Mouse (Mus musculus) heart, adult 2 months (tissue): ENCODE data around the gene Pttg1ip. TPM values are rescaled to one million over a fixed set of nuclear protein-coding genes. Genes with fewer than 3 reads are reported as not detected.
A peak's percentile ranks its signal among the peaks of the same experiment; 100 is the strongest.

Experiments used
- DNase-seq, 2 experiments: peaks; one replicate each; pipeline ENCODE4 v3.0.0; 2021
- H3K27ac ChIP-seq: fragments of 200-600 bp; 2 replicates; pipeline ENCODE4 v1.8.1; 2022
- H3K27me3 ChIP-seq: fragments of 200-500 bp; 2 replicates; pipeline ENCODE4 v1.6.1; 2012; ENCODE audit warnings: mild to moderate bottlenecking, low read length, inconsistent platforms, mixed read lengths; ENCODE audit not compliant: control insufficient read depth, insufficient read depth
- H3K36me3 ChIP-seq: fragments of 200-500 bp; 2 replicates; pipeline ENCODE4 v1.6.1; 2012; ENCODE audit warnings: low read length, inconsistent platforms; ENCODE audit not compliant: control insufficient read depth, insufficient read depth
- H3K4me1 ChIP-seq: fragments of 200-500 bp; 2 replicates; pipeline ENCODE4 v1.6.1; 2011; ENCODE audit warnings: low read length; ENCODE audit not compliant: control insufficient read depth, insufficient read depth
- H3K4me3 ChIP-seq: fragments of 200-600 bp; 2 replicates; pipeline ENCODE4 v1.8.1; 2022
- H3K79me2 ChIP-seq: fragments of 200-500 bp; replicated peaks from 2 replicates; pipeline ENCODE4 v1.6.1; 2012; ENCODE audit warnings: mild to moderate bottlenecking, inconsistent platforms, low read length, moderate library complexity, mixed read lengths; ENCODE audit not compliant: control insufficient read depth, insufficient read depth
- H3K9ac ChIP-seq: fragments of 200-500 bp; 2 replicates; pipeline ENCODE4 v1.6.1; 2012; ENCODE audit warnings: low read depth, mild to moderate bottlenecking, control low read depth, inconsistent platforms, low read length, mixed read lengths
- CTCF ChIP-seq: fragments of 200-600 bp; IDR thresholded peaks from 2 replicates; pipeline ENCODE4 v1.8.1; 2022; ENCODE audit warnings: antibody characterized with exemption, mild to moderate bottlenecking, moderate library complexity
- EP300 ChIP-seq: fragments of 200-500 bp; IDR thresholded peaks from 2 replicates; pipeline ENCODE4 v1.6.1; 2011; ENCODE audit warnings: low read depth, low read length, control low read depth; ENCODE audit not compliant: insufficient read depth
- POLR2A ChIP-seq: fragments of 200-500 bp; IDR thresholded peaks from 2 replicates; pipeline ENCODE4 v1.6.1; 2011; ENCODE audit warnings: mild to moderate bottlenecking, low read depth, low read length, control low read depth; ENCODE audit not compliant: insufficient read depth
- WGBS: fragments of 180-500 bp; shearing (Covaris S2); methylation state at CpG from one replicate; pipeline ENCODE4 v1.1.7; 2018; 5-methylcytosine and 5-hydroxymethylcytosine counted together
- intact Hi-C: fragments of 180-260 bp; cut with DNase I; formaldehyde crosslinking; loops from one replicate; pipeline ENCODE4 v1.15.1; 2025
- polyA plus RNA-seq: library from polyadenylated mRNA; depleted of rRNA; stranded (reverse); fragments of >200 nt; gene quantifications from 2 replicates; pipeline ENCODE4 v1.2.3, GENCODE M21; 2012
- total RNA-seq, 2 experiments: library from RNA; stranded (reverse); gene quantifications; 2 replicates each; pipeline ENCODE4 v1.2.3; 2021

Gene Pttg1ip
- total and polyA plus RNA-seq, 3 experiments = 119 to 132 (median 131) TPM

- H3K36me3 ChIP-seq = no peaks in the 10 kb centered on the region; the same call in 1 of the 2 replicates
- peaks cover 12% of the 10 kb centered on the region for H3K4me1 ChIP-seq
- peak; percentile 46; the same call in 1 of the 2 replicates for TF ChIP-seq EP300
- TF ChIP-seq CTCF = no peak
- TF ChIP-seq POLR2A = peak; percentile 78
- intact Hi-C loops = loop anchor here (2.0 kb wide), 1 partner anchor 15 kb away; no protein-coding TSS in a partner anchor
- 1% methylated on average over 113 of the region's 119 CpGs for WGBS
- H3K27ac ChIP-seq = peak within 1 kb of the TSS; percentile 99
- H3K27me3 ChIP-seq = no peaks in the 10 kb centered on the region
- H3K4me3 ChIP-seq = peak within 1 kb of the TSS; percentile 96
- peaks cover 7% of the 10 kb centered on the region for H3K79me2 ChIP-seq
- DNase-seq = peak; percentile 97 to 100
- peak within 1 kb of the TSS; percentile 97 for H3K9ac ChIP-seq
Observed at GRCm38 (mm10) chr10:77605908-77606826, 24.6 kb downstream of the Pttg1ip start, which contains the start of the genes Sumo3 and Gm49325. Gene Sumo3, plus strand, starts transcription at chr10:77606097. Gene Gm49325, plus strand, starts transcription at chr10:77606197.

- Histone ChIP-seq H3K36me3 (no peaks in the 10 kb centered on the region; the same call in 1 of the 2 replicates), H3K4me1 (peaks cover 12% of the 10 kb centered on the region), H3K27me3 (no peaks in the 10 kb centered on the region), H3K4me3 (peak overlapping the region; percentile 96), H3K79me2 (peaks cover 7% of the 10 kb centered on the region), H3K9ac (peak overlapping the region; percentile 86), H3K27ac (peak overlapping the region; percentile 99)
- TF ChIP-seq EP300 (no peak), CTCF (no peak), POLR2A (no peak)
- no peak for DNase-seq
- WGBS = 22% methylated on average over 7 of the region's 7 CpGs
- intact Hi-C loops = no loop called here
Observed at GRCm38 (mm10) chr10:77606855-77607254, 25.3 kb downstream of the Pttg1ip start.

- intact Hi-C loops = no loop called here
- peak overlapping the region; percentile 99 for H3K27ac ChIP-seq
- 33% methylated on average over 5 of the region's 5 CpGs for WGBS
Observed at GRCm38 (mm10) chr10:77607441-77607840, 25.9 kb downstream of the Pttg1ip start.

GRCm38 (mm10) chr10:77608589-77608988 is 27.1 kb downstream of the Pttg1ip start:
- Histone ChIP-seq H3K79me2 (peaks cover 7% of the 10 kb centered on the region), H3K4me1 (peaks cover 17% of the 10 kb centered on the region), H3K9ac (no peak overlapping the region), H3K36me3 (peaks cover 3% of the 10 kb centered on the region), H3K4me3 (no peak overlapping the region), H3K27ac (no peak overlapping the region), H3K27me3 (no peaks in the 10 kb centered on the region)
- TF ChIP-seq POLR2A (no peak), EP300 (no peak), CTCF (no peak)
- DNase-seq = no peak
- 73% methylated on average over 8 of the region's 8 CpGs for WGBS
- intact Hi-C loops = no loop called here

More at GRCm38 (mm10) chr10:77607441-77607840, 25.9 kb downstream of the Pttg1ip start:
- Histone ChIP-seq H3K79me2 (peaks cover 7% of the 10 kb centered on the region), H3K27me3 (no peaks in the 10 kb centered on the region), H3K4me3 (no peak overlapping the region), H3K36me3 (no peaks in the 10 kb centered on the region; the same call in 1 of the 2 replicates), H3K4me1 (peaks cover 12% of the 10 kb centered on the region), H3K9ac (no peak overlapping the region)
- no peak for DNase-seq
- no peak for TF ChIP-seq POLR2A

- Histone ChIP-seq H3K27ac (no peak overlapping the region), H3K4me3 (no peak overlapping the region), H3K79me2 (peaks cover 7% of the 10 kb centered on the region), H3K9ac (no peak overlapping the region), H3K36me3 (peaks cover 13% of the 10 kb centered on the region), H3K4me1 (peaks cover 20% of the 10 kb centered on the region), H3K27me3 (no peaks in the 10 kb centered on the region)
- WGBS = 72% methylated on average over 8 of the region's 8 CpGs
- TF ChIP-seq CTCF (no peak), EP300 (no peak), POLR2A (no peak)
- DNase-seq = no peak
- intact Hi-C loops = no loop called here
Observed at GRCm38 (mm10) chr10:77610221-77610961, 28.9 kb downstream of the Pttg1ip start.
